Mouse (Mus musculus) right cerebral cortex, postnatal 4 days (tissue): ENCODE data around the gene Cd47.

Source experiments
- DNase-seq: peaks from one replicate; pipeline ENCODE4 v3.0.0-alpha.2; 2022

Gene Cd47

DNA sequence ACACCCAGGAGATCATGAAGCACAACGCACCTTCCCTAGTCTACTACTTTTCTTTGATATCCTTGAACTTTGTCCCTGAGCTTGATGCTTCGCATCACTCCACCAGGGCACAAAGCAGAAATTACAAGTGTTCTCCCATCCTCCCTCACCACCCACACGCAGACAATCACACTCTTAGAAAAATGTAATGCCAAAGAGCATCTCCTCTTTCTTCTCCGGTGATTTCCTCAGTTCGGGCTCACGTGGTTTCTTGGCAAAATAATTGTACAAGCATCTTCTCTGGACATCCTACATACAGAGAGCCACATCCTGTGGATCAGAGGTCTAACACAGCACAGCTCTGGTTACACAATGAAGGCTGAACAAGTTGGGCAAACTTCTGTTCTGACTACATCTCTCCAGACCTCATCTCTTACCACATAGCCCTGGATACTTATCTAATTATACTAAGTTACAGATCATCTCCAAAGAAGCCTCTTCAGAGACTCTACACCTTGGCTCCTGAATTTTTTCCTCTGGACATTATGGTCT is 36.4 kb downstream of the Cd47 start:
- DNase-seq: no peak

GRCm38 (mm10) chr16:49838923-49839322 is 38.6 kb downstream of the Cd47 start:
- DNase-seq: no peak

- DNase-seq: peak; percentile 19
Measured at GRCm38 (mm10) chr16:49839681-49840535, 39.6 kb downstream of the Cd47 start.

DNA sequence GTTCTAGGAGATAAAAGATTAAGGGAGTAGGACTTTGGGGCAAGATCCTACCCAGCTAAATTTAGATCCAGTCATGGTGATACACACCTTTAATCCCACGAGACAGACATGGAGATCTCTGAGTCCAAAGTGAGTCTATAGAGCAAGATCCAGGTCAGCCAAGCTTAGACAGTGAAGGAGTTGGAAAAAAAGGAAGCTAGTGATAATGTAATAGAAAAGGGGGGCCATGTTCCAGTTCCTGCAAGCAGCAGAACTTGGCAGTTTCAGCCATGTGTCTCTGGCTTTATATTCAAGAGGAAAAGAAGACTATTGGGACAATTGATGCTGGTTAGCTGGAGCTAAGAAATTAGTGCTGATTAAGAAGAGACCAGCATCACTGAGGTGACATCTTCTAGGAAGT is 43.4 kb downstream of the Cd47 start:
- no peak for DNase-seq

- DNase-seq: no peak
Measured at GRCm38 (mm10) chr16:49847224-49848003, 47.1 kb downstream of the Cd47 start.

GRCm38 (mm10) chr16:49848651-49849050 is 48.3 kb downstream of the Cd47 start:
- no peak for DNase-seq

DNA sequence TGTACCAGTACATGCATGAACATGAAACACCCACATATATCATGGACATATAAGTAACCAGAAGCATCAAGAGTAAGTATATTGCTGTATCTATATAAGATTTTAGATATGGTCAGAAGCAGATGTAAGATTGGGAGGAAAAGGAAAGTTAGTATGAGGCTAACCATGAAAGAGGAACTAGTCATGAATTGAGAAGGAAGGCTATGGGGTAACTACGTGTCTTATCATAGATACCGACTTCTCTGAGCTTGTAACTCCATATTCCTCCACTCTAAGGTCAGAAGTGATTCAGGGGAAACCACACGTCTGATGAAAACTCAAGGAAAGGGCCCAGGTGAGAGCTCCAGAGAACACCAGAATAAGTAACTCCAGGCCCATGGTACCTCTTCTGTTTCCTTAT is 52.6 kb downstream of the Cd47 start:
- no peak for DNase-seq

- no peak for DNase-seq
Measured at GRCm38 (mm10) chr16:49853633-49854032, 53.3 kb downstream of the Cd47 start.

DNA sequence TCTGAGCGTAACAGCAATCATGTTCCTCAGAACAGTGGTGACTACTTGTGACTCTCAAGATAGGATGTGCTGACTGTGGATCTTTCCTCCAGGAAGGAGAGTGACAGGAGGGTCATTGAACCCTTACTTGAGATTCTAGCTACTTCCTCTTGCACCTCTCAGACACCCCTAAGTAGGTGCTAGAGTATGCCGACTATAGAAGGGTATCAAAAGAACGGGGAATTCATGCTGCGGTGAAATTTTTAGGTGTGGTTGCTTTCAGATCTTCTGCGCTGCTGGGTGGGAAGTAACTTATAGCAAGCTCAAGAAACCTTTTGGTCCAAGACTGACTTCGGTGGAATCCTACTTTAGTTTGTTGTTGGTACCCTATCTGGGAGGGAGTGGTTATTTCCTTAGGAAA is 53.9 kb downstream of the Cd47 start:
- DNase-seq: no peak

DNA sequence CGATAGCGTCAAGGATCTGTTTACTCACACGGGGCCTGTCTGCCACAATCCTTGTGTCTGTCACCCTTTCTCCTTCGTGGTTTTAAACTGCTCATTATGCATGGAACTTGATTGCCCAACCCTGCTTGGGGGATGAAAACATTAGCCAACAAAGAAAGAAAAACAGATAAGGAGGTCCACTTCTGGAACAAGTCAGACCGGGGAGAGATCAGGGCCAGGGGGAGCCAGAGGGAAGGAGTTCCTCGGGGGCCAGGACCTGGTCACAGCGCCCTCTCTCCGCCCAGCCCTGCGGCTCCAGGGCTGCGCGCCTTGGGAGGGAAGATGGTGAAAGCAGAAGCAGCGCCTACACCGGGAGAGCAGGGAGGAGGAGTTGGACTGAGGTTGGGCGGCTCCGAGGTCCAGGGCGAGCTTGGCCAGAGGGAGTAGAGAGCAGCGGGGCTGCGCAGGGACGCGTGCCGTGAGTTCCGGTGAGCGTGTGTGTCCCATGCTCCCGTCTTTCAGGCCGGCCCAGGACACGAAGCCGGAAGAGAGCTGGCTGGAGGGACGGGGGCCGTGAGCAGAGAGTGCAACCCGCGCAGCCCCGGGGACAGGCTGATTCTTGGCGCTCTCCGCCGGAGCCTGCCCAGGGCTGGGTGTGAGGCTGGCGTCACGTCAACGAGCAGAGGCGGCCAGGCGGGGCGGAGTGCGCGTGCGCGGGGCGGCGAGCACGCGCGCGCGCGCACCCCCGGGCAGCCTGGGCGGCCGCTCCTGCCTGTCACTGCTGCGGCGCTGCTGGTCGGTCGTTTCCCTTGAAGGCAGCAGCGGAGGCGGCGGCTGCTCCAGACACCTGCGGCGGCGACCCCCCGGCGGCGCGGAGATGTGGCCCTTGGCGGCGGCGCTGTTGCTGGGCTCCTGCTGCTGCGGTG is 54.9 kb downstream of the Cd47 start:
- peak; percentile 91 for DNase-seq

DNA sequence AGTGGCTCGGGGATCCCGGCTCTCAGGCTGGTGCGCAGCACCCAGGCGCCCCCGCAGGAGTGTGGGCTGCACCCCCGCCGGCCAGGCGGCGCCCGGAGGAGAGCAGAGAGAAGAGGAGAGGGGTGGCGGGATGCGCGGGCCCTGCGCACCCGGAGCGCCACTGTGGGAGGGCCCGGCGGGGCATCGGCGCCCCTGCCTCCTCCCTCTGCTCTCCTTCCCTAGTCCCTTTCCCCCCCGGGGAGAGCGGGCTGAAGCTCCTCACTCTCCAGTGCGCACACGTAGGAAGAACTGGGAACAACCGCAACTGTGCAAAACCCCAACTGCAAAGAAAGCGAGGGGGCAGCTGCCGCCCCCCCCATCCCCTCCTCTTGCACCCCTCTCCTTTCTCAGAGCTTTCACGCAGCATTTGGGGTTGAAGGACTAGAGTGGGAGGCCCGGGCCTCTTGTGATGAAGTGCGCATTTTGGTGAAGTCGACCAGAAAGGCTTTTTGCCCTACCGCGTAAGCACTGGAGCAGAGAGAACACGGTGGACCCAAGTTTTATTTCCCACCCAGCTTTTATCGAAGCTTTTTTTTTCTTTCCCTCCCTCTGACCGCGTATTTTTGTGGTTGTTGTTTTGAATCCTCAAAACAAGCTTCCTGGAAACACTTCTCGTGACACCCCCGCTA is 55.6 kb downstream of the Cd47 start:
- no peak for DNase-seq

DNA sequence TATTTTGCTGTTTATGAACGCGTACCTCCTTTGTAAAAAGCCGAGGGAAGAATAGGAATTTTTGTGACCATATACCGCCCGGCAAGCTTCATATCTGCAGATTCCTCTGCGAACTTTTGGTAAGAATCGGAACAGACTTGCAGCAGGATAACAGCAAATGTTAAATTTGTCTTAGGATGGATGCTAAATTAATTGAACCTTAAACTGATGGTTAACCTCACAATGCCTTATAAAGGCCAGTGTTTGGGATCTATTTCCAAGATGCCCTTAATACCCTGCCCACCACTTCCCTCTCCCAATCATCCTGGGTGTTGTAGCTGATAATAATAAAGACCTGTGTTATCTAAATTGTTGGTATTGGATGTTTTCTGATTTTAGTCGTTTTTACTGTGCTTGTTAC is 56.3 kb downstream of the Cd47 start:
- no peak for DNase-seq

GRCm38 (mm10) chr16:49857504-49858160 is 57.3 kb downstream of the Cd47 start:
- no peak for DNase-seq

DNA sequence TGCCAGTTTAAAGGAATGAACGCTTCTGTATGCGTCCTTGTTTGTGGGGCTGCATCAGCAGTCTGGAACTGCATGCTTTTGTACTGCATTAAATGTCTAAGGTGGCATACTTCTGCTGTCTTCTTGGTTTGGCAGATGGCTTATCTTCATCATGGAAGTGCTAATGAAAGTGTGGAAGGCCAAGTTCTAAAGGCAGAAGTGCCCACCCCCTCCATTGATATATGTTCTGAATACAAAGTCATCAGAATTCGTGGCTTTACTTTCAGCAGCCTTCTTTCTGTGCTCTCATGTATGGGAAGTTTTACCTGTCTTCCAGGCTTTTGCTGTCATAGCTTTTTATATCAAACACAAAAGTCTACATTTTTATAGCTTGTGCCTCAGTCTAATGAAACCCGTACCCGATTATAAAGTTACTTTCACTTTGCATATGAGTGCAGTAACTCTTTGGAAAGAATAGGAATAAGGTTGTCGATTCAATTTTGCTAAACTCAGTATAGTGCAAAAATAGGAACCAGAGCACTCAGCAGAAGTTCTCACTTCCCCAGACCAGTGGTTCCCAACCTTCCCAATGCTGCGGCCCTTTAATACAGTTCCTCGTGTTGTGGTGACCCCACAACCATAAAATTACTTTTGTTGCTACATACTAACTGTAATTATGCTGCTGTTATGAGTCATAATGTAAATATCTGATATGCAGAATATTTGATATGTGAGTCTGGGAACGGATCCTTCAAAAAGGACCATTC is 58.0 kb downstream of the Cd47 start:
- no peak for DNase-seq

- DNase-seq: no peak
Measured at GRCm38 (mm10) chr16:49858907-49859853, 58.8 kb downstream of the Cd47 start.

DNA sequence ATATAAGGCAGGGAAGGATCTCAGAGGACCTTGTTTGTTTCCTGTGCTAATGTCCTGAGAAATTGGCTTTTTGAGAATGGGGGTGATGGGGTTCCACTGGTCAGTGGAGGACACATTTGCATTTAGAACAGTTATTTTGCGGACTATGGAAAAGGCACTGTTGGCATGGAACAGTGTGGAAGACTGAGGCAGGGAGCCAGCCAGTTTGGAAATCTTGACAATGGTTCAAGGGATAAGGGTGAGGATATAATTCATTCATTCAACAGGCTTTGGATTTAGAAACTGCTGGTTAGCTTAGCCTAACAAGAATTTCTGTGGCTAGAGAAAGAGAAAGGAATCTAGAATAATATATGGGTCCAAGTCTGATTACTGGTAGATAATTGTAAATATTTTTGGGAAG is 61.7 kb downstream of the Cd47 start:
- no peak for DNase-seq

GRCm38 (mm10) chr16:49866617-49867016 is 66.3 kb downstream of the Cd47 start:
- DNase-seq: no peak

GRCm38 (mm10) chr16:49868278-49868677 is 67.9 kb downstream of the Cd47 start:
- DNase-seq: no peak

DNA sequence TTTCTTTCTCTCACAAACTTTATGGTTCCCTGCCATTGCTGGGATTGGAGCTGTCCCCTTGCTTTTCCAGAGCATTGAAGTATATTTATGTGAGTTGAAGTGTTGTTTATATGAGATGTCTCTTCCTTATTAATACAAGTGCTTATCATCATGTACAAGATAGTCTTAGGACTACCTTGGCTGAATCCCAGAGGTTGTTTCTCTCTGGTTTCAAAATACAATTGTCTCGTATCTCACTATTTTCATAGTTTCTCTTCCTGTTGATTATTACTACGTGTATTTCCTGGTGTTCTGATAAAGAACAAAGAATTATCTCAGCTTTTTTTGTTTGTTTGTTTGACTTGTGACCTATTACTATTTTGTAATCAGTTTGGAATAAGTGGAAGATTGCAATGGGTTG is 73.6 kb downstream of the Cd47 start:
- no peak for DNase-seq

DNA sequence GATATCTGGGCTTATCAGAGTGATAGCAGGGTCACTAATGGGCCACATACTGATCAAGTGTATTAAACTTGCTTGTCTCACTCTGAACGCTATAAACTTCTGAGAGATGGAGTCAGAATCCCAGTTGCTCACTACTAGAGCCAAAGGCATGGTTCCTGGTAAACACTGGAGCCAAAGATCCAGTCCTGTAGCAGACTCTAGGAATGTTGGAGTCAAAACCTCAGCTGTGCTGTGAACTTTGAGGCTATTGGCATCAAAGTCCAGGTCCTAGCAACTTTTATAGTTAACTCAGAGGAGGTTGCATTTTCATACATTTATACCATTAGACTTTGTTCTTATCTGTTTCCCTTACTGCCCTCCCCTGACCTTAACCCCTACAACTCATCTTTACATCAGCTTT is 74.2 kb downstream of the Cd47 start:
- no peak for DNase-seq
